Mouse (Mus musculus): ENCODE measurements at regions not wholly inside any gene's neighbourhood (a gene's known extent, or its start where the extent isn't known, plus 50 kb on each side); places are given as distances from the start of the nearest gene placed in this dataset.

- DNase-seq (ENCODE audit: low read depth, low spot score): no peak
These were observed 373.9 kb downstream of the Cog6 start for GRCm38 (mm10) chr3:52643100-52643551.

GRCm38 (mm10) chr3:52641226-52642181 is 373.4 kb downstream of the Foxo1 start:
- peak; percentile 64 for DNase-seq (ENCODE audit: low read depth, low spot score)

- DNase-seq (ENCODE audit: low read depth, low spot score): no peak
These were observed 372.4 kb downstream of the Foxo1 start for GRCm38 (mm10) chr3:52640250-52641147.

DNA sequence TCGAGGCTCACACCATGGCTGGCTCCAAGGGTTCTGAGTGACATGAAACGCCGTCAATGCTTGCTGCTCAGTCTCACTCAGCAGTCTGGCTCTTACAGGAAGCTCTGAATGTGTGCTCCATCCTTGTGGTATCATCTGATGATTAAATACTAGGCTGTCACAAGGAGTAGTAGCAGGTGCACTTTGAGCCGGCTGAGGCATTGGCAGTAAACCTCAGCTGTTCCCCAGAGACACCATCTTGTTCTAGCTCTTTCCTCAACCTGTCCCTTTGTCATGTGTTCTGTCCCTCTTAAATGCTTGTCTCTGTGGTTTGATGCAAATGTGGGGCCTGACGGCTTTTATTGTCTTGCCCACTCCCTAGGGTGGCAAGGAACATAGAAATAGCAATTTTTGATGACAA is 370.7 kb downstream of the Foxo1 start:
- no peak for DNase-seq (ENCODE audit: low read depth, low spot score)

DNA sequence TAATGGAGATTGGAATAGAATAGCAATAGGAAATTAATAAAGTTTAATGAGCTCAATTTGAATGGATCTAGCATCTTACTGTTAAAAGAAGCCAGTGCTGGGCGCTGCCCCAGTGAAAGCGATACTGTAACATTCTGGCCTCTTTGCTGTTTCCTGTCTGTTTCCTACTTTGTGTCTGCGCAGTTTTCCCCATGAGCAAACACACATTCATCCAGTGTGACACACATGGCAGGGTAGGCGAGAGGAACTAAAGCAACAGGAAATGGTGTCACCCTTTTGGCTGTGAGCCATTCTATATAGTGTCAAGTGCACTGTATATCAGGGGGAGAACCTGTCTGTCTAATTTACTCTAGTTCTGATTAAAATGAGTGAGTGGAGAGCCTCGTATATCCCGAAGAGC is 366.2 kb downstream of the Foxo1 start:
- DNase-seq (ENCODE audit: low read depth, low spot score): peak; percentile 47

- DNase-seq (ENCODE audit: low read depth, low spot score): no peak
These were observed 365.5 kb downstream of the Foxo1 start for GRCm38 (mm10) chr3:52633491-52634100.

GRCm38 (mm10) chr3:52632635-52633034 is 364.5 kb downstream of the Foxo1 start:
- DNase-seq (ENCODE audit: low read depth, low spot score): no peak

GRCm38 (mm10) chr3:52630209-52630608 is 362.1 kb downstream of the Foxo1 start:
- peak; percentile 36 for DNase-seq (ENCODE audit: low read depth, low spot score)

DNA sequence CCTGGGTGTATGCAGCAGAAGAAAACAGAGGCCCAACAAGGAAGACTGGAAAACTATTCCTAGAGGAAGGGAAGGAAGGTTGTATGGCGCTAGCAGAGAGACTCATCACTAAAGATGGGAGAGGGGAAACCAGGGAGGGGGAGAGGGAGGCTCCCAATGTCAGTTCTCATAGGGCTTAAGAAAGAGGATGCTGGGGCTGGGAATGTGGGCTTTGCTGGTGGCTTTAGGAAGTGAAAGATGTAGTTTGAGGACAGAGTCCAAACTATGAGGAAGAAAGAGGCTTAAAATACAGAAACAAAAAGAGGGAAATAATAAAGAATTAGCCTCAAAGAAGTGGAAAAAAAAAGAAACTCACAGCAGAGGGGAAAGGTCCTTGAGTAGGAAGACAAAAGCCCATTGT is 357.0 kb downstream of the Foxo1 start:
- DNase-seq (ENCODE audit: low read depth, low spot score): no peak

DNA sequence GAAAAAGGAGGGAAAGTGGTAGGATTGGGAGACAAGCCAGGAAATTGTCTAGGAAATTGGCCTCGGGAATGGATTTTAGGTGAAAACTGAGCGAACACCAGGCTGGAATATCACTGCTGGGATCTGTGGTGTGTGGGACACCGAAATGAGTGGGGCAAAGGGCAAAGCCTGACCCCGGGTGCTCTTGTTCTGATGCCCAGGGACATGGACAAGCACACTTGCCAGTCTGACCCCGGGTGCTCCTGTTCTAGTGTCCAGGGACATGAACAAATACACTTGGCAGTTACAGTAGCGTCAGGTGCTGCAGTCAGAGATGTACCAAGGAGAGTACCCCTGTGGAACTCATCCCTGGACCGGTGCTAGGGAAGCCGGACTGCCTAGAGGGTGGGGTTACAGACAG is 354.4 kb downstream of the Foxo1 start:
- DNase-seq (ENCODE audit: low read depth, low spot score): no peak

DNA sequence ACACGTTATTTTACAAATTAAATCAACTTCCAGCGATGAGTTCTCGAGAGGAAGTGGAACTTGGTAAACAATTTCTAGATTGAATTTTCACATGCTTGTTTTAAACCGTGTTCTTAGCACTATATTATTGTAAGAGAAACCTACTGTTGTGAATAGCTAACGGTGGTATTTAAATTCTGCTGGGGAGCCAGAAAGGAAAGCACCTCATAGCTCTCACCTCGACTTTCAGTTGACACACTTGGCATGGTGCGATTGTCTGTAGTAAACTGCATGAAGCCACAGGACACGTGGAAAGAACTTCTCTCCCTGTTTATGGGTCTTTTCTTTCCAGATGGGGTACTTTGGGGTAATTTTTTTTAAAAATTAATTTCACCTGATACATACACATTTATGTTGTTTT is 353.8 kb downstream of the Foxo1 start:
- no peak for DNase-seq (ENCODE audit: low read depth, low spot score)

- no peak for DNase-seq (ENCODE audit: low read depth, low spot score)
These were observed 350.7 kb downstream of the Foxo1 start for GRCm38 (mm10) chr3:52618925-52619224.

DNA sequence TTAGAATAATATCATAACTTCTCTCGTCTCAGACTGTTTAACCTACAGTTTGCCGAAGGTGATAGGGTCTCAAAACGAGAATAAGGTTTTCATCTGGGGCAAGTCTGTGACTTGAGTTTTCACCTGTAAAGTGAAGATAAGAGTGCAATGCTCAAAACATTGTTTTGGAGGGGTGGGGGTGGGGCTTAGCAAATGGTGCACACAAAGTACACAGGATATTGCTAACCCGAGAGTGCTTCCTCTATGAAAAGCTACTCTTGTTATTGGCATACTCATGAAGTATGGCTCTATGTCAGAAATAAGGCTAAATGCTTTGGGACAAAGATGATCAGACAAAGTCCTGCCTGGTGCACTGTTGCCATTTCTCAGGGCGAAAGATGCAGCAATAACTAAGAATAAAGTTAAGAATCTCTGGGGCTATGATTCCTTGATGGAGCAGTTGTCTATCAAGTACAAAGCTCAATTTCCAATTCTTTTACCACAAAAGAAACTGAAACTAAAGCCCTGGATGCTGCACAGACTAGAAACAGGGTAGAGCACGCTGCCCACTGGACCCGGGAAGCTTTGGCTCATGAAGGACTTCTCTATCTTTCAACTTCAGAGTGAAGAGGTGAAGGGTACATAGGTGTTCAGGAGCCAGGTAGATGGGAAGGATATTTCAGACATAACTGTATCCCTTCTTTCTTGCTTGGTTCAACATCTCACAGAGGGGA is 350.2 kb downstream of the Foxo1 start:
- DNase-seq (ENCODE audit: low read depth, low spot score): no peak

GRCm38 (mm10) chr3:52617413-52618149 is 349.4 kb downstream of the Foxo1 start:
- DNase-seq (ENCODE audit: low read depth, low spot score): no peak

GRCm38 (mm10) chr3:52611881-52612280 is 343.7 kb downstream of the Foxo1 start:
- DNase-seq (ENCODE audit: low read depth, low spot score): no peak

GRCm38 (mm10) chr3:52610466-52610865 is 342.3 kb downstream of the Foxo1 start:
- no peak for DNase-seq (ENCODE audit: low read depth, low spot score)

- DNase-seq (ENCODE audit: low read depth, low spot score): no peak
These were observed 339.9 kb downstream of the Foxo1 start for GRCm38 (mm10) chr3:52608086-52608426.

DNA sequence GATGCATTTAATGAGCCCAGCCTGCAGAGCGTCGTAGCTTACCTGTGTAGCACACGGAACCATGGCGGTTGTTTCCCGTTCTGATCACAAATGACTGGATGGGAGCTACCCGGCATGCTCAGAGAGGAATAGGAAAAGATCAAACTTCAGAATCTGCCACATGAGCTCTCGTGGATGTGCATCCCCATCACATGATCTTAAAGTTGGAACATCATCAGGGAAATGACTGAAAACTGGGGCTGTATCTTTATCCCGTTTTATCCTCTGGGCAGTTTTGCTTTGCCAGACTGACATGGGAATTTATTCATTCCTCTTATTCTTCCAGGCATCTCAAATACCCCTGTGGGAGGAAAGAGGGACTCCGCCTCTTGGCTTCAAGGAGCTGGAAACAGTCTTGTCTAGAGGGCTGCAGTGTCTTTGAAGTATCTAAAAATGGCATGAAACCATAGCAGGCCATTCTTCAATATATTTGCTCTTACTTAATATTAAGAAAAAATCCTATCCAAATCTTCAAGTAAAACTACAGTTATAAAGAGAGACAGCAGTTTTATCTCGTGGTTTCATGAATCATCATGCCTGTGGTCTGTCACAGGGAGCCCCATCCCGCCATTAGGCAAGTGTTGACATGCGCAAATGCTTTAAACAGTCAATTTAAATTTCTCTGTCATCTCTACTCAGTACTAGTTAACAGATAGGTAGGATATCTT is 339.4 kb downstream of the Foxo1 start:
- DNase-seq (ENCODE audit: low read depth, low spot score): peak; percentile 70

DNA sequence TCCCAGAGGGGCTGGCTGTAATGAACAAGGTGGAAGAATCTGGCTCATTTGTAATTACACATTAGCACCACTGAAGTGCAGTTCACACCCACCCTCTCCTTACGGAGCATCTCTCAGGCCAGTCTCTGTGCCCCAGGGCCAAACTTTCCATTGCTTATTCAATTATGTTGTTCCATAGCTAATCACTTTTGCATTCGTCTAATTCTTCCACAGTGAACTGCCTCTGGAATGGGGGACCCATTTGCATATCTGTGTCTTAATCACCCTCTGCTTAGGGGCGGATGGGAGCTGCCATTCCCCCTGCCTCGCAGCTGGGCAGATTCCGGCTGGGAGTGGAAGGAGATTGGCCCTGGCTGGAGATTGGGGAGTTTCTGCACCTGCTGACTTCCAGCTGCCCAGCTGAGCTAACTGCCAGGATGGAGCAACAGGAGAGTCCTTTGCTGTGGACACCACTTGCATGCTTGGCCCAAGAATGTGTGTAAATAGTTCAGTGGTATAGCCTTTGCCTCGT is 337.2 kb downstream of the Foxo1 start:
- DNase-seq (ENCODE audit: low read depth, low spot score): no peak

- no peak for DNase-seq (ENCODE audit: low read depth, low spot score)
These were observed 335.1 kb downstream of the Foxo1 start for GRCm38 (mm10) chr3:52603244-52603704.
